Mouse (Mus musculus) cerebellum, postnatal 14 days (tissue): ENCODE data around the gene Phgdh.

Source experiments
- DNase-seq, 2 experiments: peaks; one replicate each; pipeline ENCODE4 v3.0.0; 2021; ENCODE audit warnings: mixed read lengths in 2 of 2

The Phgdh gene

DNA sequence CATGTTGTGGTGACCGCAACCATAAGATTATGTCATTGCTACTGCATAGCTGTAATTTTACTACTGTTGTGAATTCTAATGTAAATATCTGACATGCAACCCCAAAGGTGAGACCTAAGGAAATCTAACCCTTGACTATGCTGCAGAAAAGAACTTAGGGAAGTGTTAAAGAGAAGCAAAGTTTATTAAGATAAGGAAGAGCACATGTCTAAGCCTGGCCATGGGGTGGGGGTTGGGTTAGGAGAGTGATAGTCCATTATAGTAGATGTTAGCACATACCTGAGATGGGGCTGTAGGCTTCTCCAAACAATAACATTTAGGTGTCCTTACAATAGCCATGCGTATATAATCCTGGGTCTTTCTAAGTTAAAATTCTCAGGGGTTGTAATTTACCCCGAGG is 3.4 kb upstream of the Phgdh start:
- DNase-seq, result no peak

DNA sequence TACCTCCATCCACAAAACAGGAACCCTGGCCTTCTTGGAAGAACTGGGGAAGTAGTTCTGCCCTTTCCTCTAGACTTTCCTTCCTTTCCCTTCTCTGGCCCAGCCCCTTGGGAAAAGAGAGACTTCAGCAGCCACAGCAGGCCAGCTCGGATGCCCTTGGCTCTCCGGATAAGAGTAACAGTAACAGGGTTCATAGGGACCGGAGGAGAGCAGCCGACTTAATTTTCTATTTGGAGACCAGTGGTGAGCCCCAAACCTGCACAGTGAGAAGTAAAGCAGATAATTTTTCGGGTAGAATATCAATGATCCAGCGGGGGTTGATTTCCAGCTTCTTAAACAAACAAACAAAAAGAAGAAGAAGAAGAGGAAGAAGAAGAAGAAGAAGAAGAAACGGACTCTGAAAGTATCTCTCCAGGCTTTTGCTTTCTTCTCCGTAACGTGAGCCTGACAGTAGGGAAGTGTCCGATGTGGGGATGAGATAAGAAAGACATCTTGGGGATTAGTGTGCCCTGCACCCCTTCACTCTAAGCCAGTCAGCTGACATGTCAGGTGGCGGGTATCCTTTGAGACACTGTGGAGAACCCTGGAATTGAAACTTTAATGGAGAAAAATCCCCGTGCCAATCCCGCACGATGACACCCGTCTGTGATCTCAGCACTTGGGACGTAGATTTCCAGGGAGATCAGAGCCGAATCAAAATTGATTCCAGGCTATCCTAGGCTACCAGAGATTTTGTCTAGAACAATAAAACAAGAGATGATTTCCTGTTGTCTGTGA is 1.2 kb upstream of the Phgdh start:
- DNase-seq, result no peak

DNA sequence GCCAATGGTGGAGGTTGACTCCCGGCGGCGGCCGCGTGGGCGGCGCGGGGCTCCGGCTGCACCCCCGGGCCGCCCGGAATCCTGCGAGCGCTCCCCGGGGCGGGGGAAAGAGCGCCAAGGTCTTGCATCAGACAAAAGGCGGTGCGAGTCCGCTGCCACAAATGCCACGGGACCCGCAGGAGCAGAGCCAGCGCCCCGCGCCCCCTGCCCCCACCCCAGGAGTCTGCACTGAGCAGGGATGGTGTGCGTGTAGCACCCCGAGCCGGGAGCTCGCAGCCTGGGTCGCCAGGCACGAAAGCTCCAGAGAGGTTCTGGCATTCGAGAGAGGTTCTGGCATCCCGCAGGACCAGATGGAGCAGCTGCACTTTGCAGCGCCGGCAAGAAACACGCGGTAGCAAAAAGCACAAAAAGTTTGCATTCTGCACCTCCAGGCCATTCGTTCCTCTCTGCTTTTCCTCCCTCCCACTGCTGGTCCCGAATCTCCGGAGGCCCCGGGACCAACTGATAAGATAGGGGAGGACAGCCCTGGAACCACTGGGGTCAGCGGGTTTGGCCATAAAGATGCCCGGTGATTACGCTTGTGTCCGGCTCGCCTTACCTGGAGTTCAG is 589 bp downstream of the Phgdh start:
- DNase-seq, result peak; percentile 34 to 46

DNA sequence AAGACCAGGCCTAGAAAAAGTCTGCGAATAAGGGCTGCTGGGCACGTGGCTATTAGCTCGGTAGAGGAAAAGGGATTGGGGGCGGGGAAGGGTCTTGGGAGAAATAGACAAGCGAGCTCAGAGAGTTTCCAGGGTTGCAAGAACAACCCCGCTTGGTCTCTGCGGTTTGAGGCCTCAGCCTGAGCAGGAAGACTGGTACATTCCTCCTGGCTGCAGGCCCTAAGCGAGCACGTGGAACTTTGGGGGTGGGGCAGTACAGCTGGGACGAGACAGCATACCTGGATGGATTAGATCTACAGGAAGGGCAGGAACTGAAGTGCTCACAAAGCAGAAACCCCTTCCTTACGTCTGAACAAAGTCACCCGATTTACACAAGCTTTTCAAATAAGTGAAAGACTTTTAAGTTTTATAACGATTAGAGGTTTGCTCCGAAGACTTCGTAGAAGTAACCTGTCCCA is 1.2 kb downstream of the Phgdh start:
- DNase-seq, result peak; percentile 49 to 59

DNA sequence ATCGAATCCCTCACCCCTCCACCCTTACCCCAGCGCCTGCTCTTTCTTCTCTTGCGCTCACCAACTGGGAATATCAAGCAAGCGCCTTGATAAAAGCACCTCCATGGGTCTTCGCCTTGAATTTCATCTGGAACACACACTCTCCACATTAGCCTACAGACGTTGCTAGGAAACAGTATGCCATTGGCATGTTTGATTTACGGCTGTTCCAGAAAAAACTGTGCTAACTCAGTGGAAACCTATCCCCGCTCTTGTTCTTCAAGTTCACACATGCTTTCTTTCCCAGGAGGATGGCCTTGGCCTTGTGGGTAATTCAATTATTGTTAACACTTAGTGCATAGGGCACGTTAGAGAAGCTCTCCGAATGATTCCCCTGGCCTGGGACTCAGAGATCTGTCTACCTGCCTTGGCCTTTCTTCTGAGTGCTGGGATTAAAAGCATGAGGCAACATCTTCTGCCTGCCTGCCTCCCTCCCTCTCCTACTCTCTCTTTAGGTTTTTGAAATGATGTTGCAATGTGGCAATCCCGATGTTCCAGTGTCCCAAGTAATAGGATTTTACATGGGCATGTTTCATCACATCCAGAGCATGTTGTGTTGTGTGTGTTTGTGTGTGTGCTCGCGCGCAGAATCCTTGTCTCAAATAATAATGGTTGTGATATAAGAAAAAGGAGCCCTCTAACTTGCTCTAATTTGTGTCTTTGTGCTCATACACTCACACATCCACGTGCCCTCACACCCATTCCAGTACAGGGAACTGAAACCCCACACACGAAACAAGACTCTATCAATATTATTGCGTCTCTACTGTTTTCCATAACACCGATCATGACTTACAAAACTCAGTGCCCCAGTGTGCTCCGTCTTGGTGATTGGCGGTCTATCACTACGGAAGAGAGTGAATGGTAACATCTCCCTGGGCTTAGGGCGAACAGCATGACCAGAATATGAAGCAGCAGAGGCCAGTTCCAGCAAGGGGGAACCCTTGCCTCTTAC is 2.8 kb downstream of the Phgdh start:
- no peak for DNase-seq

DNA sequence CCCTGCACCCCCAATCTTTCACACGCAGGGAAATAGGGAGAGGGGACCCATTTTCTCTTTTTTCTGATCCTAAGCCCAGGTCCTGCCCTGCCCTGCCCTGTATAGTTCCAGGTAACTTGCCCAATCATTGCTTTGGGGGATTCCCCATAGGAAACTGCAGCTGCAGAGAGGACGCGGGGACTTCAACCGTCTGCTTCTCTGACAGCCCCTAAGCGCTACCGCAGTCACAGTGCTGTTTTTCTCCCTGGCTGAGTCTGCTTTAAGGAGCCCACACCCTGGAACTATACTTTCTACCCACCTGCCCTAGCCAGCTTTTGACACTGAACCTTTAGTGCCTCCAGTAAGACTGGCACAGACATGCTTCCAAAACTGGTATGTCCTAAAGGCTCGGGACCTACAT is 3.9 kb downstream of the Phgdh start:
- DNase-seq, result no peak

- no peak for DNase-seq
Observed at GRCm38 (mm10) chr3:98335331-98335730, 4.5 kb downstream of the Phgdh start.

GRCm38 (mm10) chr3:98334010-98334409 is 5.8 kb downstream of the Phgdh start:
- DNase-seq, result no peak

- DNase-seq, result no peak
Observed at GRCm38 (mm10) chr3:98324235-98324634, 15.6 kb downstream of the Phgdh start.

GRCm38 (mm10) chr3:98322209-98322608 is 17.6 kb downstream of the Phgdh start:
- DNase-seq, result no peak

GRCm38 (mm10) chr3:98319190-98319589 is 20.6 kb downstream of the Phgdh start:
- no peak for DNase-seq

- no peak for DNase-seq
Observed at GRCm38 (mm10) chr3:98317143-98317542, 22.6 kb downstream of the Phgdh start.

DNA sequence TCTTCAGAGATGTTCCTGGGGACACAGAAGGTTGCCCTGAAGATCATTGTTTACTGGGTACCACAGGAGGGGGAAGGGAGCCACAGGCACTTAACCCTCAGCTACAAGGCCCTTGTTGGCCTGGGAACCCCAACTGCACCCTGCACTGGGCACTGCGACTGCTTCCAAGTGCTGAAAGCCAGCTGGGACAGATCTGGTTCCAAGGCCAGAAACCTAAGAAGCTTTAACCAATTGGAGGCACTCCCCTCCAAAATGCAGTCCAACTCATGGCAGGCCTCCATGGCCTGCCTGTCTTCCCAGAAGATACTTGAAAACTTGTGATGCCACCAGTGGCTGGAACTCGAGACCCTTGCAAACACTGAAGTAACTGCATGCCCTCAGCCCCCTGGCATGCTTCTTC is 24.6 kb downstream of the Phgdh start:
- DNase-seq, result no peak

DNA sequence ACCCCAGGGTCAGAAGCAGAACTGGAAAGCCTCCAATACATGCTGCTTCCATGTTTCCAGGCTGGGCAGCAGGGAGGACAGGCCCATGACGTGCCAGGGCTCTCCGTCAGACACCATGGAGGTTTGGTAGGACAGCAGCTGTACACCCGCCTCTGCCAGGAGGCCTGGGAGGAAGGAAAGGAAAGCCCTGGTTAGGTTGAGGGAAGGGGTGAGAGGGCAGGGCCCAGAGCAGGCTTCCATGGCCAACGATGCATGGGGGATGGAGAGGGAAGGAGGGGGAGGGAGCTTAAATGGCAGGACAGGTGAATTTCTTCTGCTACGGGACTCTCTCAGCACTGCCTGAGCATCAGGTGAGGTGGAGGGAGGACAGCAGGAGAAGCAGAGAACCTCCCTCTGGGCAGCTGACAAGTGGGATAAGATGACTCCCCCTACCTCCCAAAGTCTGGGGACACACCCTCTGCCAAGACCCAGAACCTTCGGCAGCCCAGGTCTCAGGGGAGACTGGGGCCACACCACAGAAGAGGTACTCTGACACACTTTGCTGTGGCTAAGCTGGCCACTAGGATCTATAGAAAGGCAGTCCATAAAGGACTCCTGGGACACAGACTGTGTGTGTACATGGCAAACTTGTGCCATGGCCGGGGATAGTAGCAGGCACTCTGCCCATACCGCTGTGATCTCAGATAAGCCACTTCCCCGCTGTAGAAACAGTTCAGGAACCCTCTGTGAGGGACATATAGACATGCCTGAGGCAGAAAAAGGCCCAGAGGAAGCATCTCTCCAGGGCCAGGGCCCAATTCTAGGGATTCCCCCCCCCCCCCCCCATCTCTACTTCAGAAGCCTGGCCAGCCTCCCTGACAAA is 26.3 kb downstream of the Phgdh start:
- peak; percentile 27 to 32 for DNase-seq

DNA sequence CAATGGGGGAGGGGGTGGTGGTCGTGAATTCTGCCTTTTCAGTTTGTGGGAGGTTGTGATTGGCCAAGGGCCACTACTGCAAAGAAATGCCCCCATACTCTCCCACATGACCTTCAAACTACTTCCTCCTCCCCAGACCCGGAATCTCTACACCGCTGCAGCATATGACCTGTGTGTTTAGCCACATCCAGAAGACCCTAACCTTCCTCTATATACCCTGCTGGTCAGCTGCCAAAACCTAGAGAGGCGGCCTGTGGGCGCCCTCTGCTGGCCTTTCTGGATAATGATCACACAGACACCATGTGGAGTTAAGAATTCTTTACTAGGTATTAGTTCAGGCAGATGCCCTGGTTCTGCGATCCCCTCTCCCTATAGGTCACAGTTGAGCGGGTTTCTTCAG is 26.9 kb downstream of the Phgdh start:
- DNase-seq, result peak; percentile 78 to 80

GRCm38 (mm10) chr3:98310456-98310855 is 29.3 kb downstream of the Phgdh start:
- no peak for DNase-seq

DNA sequence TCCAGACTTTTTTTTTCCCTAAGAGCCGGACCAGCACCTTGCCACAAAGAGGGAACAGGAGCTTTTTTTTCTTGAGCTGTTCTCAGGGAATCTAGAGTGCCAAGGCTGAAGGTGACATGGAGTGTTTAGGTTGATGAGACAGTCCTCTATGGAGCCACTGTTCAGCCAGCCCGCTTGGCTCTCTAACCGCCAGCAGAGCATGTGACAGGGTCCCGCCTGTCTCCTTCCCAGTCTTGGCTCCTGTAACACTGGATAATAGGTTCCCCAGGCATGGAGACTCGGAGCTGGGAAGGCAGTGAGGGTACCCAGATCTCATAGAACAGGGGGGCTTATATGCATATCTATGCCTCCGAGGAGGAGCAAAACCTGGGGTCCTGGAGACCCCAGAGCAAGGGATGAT is 31.2 kb downstream of the Phgdh start:
- DNase-seq, result no peak

GRCm38 (mm10) chr3:98301761-98302160 is 38.0 kb downstream of the Phgdh start:
- no peak for DNase-seq

DNA sequence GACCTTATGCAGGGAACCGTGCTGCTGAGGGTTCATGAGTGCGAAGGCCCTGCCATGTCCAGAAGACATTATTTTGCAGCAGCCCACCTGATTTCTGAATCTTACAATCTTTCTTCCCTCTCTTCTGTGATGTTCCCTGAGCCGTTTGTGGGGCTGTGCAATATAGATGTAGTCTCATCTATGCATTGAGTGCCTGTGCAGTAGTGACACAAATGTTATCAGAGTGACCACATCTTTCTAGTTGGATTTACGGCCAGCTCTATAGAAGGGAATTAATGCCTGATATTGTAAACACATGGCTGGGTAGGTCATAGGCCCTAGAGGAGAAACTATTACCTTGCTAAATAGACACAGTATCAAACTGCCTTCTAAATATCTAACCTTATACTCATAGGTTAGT is 39.5 kb downstream of the Phgdh start:
- DNase-seq, result no peak

- no peak for DNase-seq
Observed at GRCm38 (mm10) chr3:98299391-98300100, 40.2 kb downstream of the Phgdh start.

GRCm38 (mm10) chr3:98295965-98296364 is 43.8 kb downstream of the Phgdh start:
- no peak for DNase-seq

DNA sequence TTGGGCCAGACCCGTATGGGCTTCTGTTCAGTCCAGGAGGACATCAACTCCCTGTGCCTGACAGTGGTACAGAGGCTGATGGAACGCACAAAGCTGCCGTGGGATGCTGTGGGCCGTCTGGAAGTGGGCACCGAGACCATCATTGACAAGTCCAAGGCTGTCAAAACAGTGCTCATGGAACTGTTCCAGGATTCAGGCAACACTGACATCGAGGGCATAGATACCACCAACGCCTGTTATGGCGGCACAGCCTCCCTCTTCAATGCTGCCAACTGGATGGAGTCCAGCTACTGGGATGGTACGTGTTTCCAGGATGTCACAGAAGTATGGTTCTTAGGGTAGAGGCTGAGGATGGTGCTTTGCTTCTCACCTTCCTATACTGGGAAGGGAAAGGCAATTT is 48.7 kb downstream of the Phgdh start:
- DNase-seq, result no peak
